Mouse (Mus musculus): Measurements from ENCODE around the gene Ocel1. TPM values are rescaled to one million over a fixed set of nuclear protein-coding genes. Genes with fewer than 3 reads are reported as not detected.

Gene Ocel1
- total RNA-seq, 2 experiments from 2014 or later, result 7.4 to 13.8 TPM

GRCm38 (mm10) chr8:71376423-71377030, 5.4 kb downstream of the Ocel1 start:
- no peak for ATAC-seq (replicated peaks; ENCODE audit: low FRiP score, low TSS enrichment, poor library complexity, severe bottlenecking)

- no peak for ATAC-seq (replicated peaks; ENCODE audit: low FRiP score, low TSS enrichment, poor library complexity, severe bottlenecking)
These were observed 7.9 kb downstream of the Ocel1 start for GRCm38 (mm10) chr8:71379008-71379407.

- no peak for ATAC-seq (replicated peaks; ENCODE audit: low FRiP score, low TSS enrichment, poor library complexity, severe bottlenecking)
These were observed 8.5 kb downstream of the Ocel1 start for GRCm38 (mm10) chr8:71379512-71380075.

GRCm38 (mm10) chr8:71380178-71381171, 9.4 kb downstream of the Ocel1 start:
- no peak for ATAC-seq (replicated peaks; ENCODE audit: low FRiP score, low TSS enrichment, poor library complexity, severe bottlenecking)

GRCm38 (mm10) chr8:71381421-71381970, 10.4 kb downstream of the Ocel1 start, which contains the start of gene Nr2f6:
TSS of gene Nr2f6 (minus strand) at chr8:71381960.
- ATAC-seq (replicated peaks; ENCODE audit: low FRiP score, low TSS enrichment, poor library complexity, severe bottlenecking), result no peak

- 0 out of 2 replicates have a peak, but pooled peaks have one; percentile 32 for ATAC-seq (replicated peaks; ENCODE audit: low FRiP score, low TSS enrichment, poor library complexity, severe bottlenecking)
These were observed 11.2 kb downstream of the Ocel1 start for GRCm38 (mm10) chr8:71381971-71382961.

GRCm38 (mm10) chr8:71383396-71383795, 12.3 kb downstream of the Ocel1 start:
- no peak for ATAC-seq (replicated peaks; ENCODE audit: low FRiP score, low TSS enrichment, poor library complexity, severe bottlenecking)

GRCm38 (mm10) chr8:71383860-71384259, 12.8 kb downstream of the Ocel1 start:
- no peak for ATAC-seq (replicated peaks; ENCODE audit: low FRiP score, low TSS enrichment, poor library complexity, severe bottlenecking)

- ATAC-seq (replicated peaks; ENCODE audit: low FRiP score, low TSS enrichment, poor library complexity, severe bottlenecking), result no peak
These were observed 14.2 kb downstream of the Ocel1 start for GRCm38 (mm10) chr8:71385212-71385835.

GRCm38 (mm10) chr8:71388267-71388666, 17.2 kb downstream of the Ocel1 start:
- no peak for ATAC-seq (replicated peaks; ENCODE audit: low FRiP score, low TSS enrichment, poor library complexity, severe bottlenecking)

GRCm38 (mm10) chr8:71391696-71392095, 20.6 kb downstream of the Ocel1 start:
- ATAC-seq (replicated peaks; ENCODE audit: low FRiP score, low TSS enrichment, poor library complexity, severe bottlenecking), result no peak

- no peak for ATAC-seq (replicated peaks; ENCODE audit: low FRiP score, low TSS enrichment, poor library complexity, severe bottlenecking)
These were observed 21.3 kb downstream of the Ocel1 start for GRCm38 (mm10) chr8:71392391-71392790.

- 0 out of 2 replicates have a peak, but pooled peaks have one; percentile 53 for ATAC-seq (replicated peaks; ENCODE audit: low FRiP score, low TSS enrichment, poor library complexity, severe bottlenecking)
These were observed 21.8 kb downstream of the Ocel1 start for GRCm38 (mm10) chr8:71392871-71393270.

- ATAC-seq (replicated peaks; ENCODE audit: low FRiP score, low TSS enrichment, poor library complexity, severe bottlenecking), result no peak
These were observed 23.4 kb downstream of the Ocel1 start for GRCm38 (mm10) chr8:71394481-71394880.

- no peak for ATAC-seq (replicated peaks; ENCODE audit: low FRiP score, low TSS enrichment, poor library complexity, severe bottlenecking)
These were observed 24.0 kb downstream of the Ocel1 start for GRCm38 (mm10) chr8:71395071-71395470.

GRCm38 (mm10) chr8:71395629-71396028, 24.5 kb downstream of the Ocel1 start, which contains the start of gene Ushbp1:
TSS of gene Ushbp1 (minus strand) at chr8:71395802.
- no peak for ATAC-seq (replicated peaks; ENCODE audit: low FRiP score, low TSS enrichment, poor library complexity, severe bottlenecking)

GRCm38 (mm10) chr8:71396639-71397305, 25.7 kb downstream of the Ocel1 start, which contains the start of gene Babam1:
TSS of gene Babam1 (plus strand) at chr8:71396861.
- ATAC-seq (replicated peaks; ENCODE audit: low FRiP score, low TSS enrichment, poor library complexity, severe bottlenecking), result peak; percentile 99

GRCm38 (mm10) chr8:71397701-71398100, 26.6 kb downstream of the Ocel1 start:
- no peak for ATAC-seq (replicated peaks; ENCODE audit: low FRiP score, low TSS enrichment, poor library complexity, severe bottlenecking)
